Mouse (Mus musculus) cortical plate, adult 2 months (tissue): ENCODE measurements around the gene Trpc3.

Source experiments
- CTCF ChIP-seq: fragments of 200-500 bp; IDR thresholded peaks from 2 replicates; pipeline ENCODE4 v1.5.1; 2011; ENCODE audit warnings: mild to moderate bottlenecking, control low read depth, low read length; ENCODE audit not compliant: insufficient read depth; ENCODE audit errors: extremely low read depth
- POLR2A ChIP-seq: fragments of 200-500 bp; IDR thresholded peaks from 2 replicates; pipeline ENCODE4 v1.6.1; 2011; ENCODE audit warnings: mild to moderate bottlenecking, low read length, control low read depth; ENCODE audit not compliant: insufficient read depth; ENCODE audit errors: extremely low read depth

GRCm38 (mm10) chr3:36618181-36618580, 71.8 kb downstream of the Trpc3 start:
- TF ChIP-seq CTCF (no peak), POLR2A (no peak)
